Mouse (Mus musculus) cortical plate, adult 2 months (tissue): ENCODE data around the gene Tln1.

Experiments
- CTCF ChIP-seq: fragments of 200-500 bp; IDR thresholded peaks from 2 replicates; pipeline ENCODE4 v1.5.1; 2011; ENCODE audit warnings: mild to moderate bottlenecking, control low read depth, low read length; ENCODE audit not compliant: insufficient read depth; ENCODE audit errors: extremely low read depth
- POLR2A ChIP-seq: fragments of 200-500 bp; IDR thresholded peaks from 2 replicates; pipeline ENCODE4 v1.6.1; 2011; ENCODE audit warnings: mild to moderate bottlenecking, low read length, control low read depth; ENCODE audit not compliant: insufficient read depth; ENCODE audit errors: extremely low read depth

GRCm38 (mm10) chr4:43498983-43499382 lies 63.5 kb downstream of the Tln1 start:
- TF ChIP-seq CTCF = 0 out of 2 replicates have a peak, but pooled peaks have one; percentile 4
- TF ChIP-seq POLR2A = no peak
